Mouse (Mus musculus): ENCODE data around the gene 6430548M08Rik. TPM values are rescaled to one million over a fixed set of nuclear protein-coding genes. Genes with fewer than 3 reads are reported as not detected.

6430548M08Rik gene
- polyA plus RNA-seq, 1 experiment from 2014 or later = 20.4 TPM

Other genes starting within 250 kb of the 6430548M08Rik start
- gene Usp10, start 203.8 kb upstream of the 6430548M08Rik start, polyA plus RNA-seq (2014; fragmentation: Nextera tagmentation; extraction: Ambion mirVana) = 94.2 and 119 TPM in 2 replicates
- 4.5 and 7.4 TPM in 2 replicates for gene Gm20388, start 203.3 kb upstream of the 6430548M08Rik start, polyA plus RNA-seq (2014; fragmentation: Nextera tagmentation; extraction: Ambion mirVana)
- 0.79 and 0.95 TPM in 2 replicates for gene Crispld2, start 121.7 kb upstream of the 6430548M08Rik start, polyA plus RNA-seq (2014; fragmentation: Nextera tagmentation; extraction: Ambion mirVana)
- gene Zdhhc7, start 12.7 kb upstream of the 6430548M08Rik start, polyA plus RNA-seq (2014; fragmentation: Nextera tagmentation; extraction: Ambion mirVana) = 19.5 and 21.8 TPM in 2 replicates
- gene Fam92b, start 63.3 kb downstream of the 6430548M08Rik start, polyA plus RNA-seq (2014; fragmentation: Nextera tagmentation; extraction: Ambion mirVana) = 2.3 and 2.4 TPM in 2 replicates
- 22.6 and 33.6 TPM in 2 replicates for gene Gse1, start 114.3 kb downstream of the 6430548M08Rik start, polyA plus RNA-seq (2014; fragmentation: Nextera tagmentation; extraction: Ambion mirVana)

Measured in forebrain, embryonic 14.5 days (tissue).